Mouse (Mus musculus): ENCODE measurements around the gene Gm525. TPM values are rescaled to one million over a fixed set of nuclear protein-coding genes. Genes with fewer than 3 reads are reported as not detected.
"Not testable (repeated sequence)": the region's sequence is repeated elsewhere in the genome, so short reads cannot be mapped to it uniquely, and the experiment has no call there.

The Gm525 gene
- polyA plus RNA-seq, 1 experiment from 2014 or later = not detected

DNA sequence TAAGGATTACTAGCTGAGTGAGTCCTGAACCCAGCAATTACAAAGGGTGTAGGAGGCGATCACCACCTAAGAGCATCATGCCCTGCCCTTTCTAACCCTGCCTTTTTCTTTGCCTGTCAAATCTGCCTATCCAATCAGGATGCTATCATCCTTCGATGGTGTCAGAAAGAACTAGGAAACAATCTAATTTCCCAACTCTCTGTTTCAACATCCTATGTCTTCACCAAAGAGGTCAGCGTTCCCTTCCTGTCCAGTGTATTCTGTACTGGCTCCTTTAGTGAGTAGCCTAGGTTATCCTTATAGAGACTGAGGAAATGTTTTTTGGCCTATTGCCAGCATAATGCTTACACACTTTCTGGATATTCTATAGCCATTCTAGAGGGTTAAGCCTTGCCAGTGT is 38.1 kb upstream of the Gm525 start:
- WGBS = 86% methylated on average over 3 of the region's 3 CpGs
- Histone ChIP-seq H3K9me3 (ENCODE audit: control insufficient read depth, low read length) (no peaks in the 10 kb centered on the region), H3K36me3 (ENCODE audit: control insufficient read depth, insufficient read depth, low read length) (no peaks in the 10 kb centered on the region), H3K27ac (ENCODE audit: low read depth, low read length) (no peak overlapping the region), H3K4me1 (replicated peaks; ENCODE audit: control insufficient read depth, insufficient read depth, low read length) (no peaks in the 10 kb centered on the region), H3K4me2 (ENCODE audit: low read depth, low read length, severe bottlenecking) (no peak overlapping the region), H3K9ac (ENCODE audit: low read length) (no peak overlapping the region), H3K27me3 (ENCODE audit: control insufficient read depth, insufficient read depth, low read length) (no peaks in the 10 kb centered on the region), H3K4me3 (ENCODE audit: low read depth, low read length) (no peak overlapping the region)
- DNase-seq (ENCODE audit: low spot score) (no peak), ATAC-seq (replicated peaks; ENCODE audit: low FRiP score) (no peak)

DNA sequence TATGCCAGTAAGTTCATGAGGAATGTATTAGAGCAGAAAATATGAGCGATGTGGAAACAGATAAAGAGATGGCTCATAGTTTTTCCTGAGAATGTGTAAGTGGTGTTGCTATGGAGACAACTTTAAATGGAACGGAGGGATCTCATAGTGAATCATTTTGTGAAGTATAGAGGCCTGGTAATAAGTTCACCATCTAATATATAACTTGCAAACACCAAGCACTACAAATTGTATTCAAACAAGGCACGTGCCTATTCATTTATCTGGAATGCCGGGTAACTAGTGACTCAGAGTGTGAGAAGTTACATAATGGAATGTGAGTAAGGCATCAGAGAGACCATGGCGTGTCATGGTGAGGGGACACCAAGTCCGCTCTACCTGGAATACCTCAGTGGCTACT is 35.1 kb upstream of the Gm525 start:
- no peak overlapping the region for H3K27ac ChIP-seq (ENCODE audit: low read depth, low read length)
- no peak overlapping the region for H3K9ac ChIP-seq (ENCODE audit: low read length)
- DNase-seq (ENCODE audit: low spot score) = no peak
- no peaks in the 10 kb centered on the region for H3K4me1 ChIP-seq (replicated peaks; ENCODE audit: control insufficient read depth, insufficient read depth, low read length)
- no peak for ATAC-seq (replicated peaks; ENCODE audit: low FRiP score)
- H3K36me3 ChIP-seq (ENCODE audit: control insufficient read depth, insufficient read depth, low read length) = no peaks in the 10 kb centered on the region
- H3K27me3 ChIP-seq (ENCODE audit: control insufficient read depth, insufficient read depth, low read length) = no peaks in the 10 kb centered on the region
- H3K9me3 ChIP-seq (ENCODE audit: control insufficient read depth, low read length) = no peaks in the 10 kb centered on the region
- no peak overlapping the region for H3K4me2 ChIP-seq (ENCODE audit: low read depth, low read length, severe bottlenecking)
- no peak overlapping the region for H3K4me3 ChIP-seq (ENCODE audit: low read depth, low read length)
- WGBS = 95% methylated on average over 6 of the region's 6 CpGs

DNA sequence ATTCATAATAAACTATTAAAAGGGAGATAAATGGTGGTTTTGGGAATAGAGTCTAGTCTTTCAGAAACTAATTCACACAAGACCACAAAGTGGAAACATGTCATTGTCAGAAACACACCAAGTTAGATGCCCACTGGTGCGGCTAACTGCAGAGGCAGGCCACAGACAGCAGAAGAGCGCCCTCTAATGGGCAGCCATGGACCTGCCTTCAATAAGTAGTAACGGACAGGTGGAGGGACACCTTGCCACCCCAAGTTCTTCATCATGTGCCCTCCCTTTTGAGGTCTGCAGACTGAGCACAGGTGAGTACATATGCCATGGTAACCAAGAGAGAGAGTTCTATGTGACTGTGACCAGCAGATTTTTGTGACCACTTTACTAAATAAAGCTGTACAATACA is 34.3 kb upstream of the Gm525 start:
- Histone ChIP-seq H3K4me2 (ENCODE audit: low read depth, low read length, severe bottlenecking) (no peak overlapping the region), H3K9ac (ENCODE audit: low read length) (no peak overlapping the region), H3K36me3 (ENCODE audit: control insufficient read depth, insufficient read depth, low read length) (no peaks in the 10 kb centered on the region), H3K27ac (ENCODE audit: low read depth, low read length) (no peak overlapping the region), H3K4me3 (ENCODE audit: low read depth, low read length) (no peak overlapping the region), H3K27me3 (ENCODE audit: control insufficient read depth, insufficient read depth, low read length) (no peaks in the 10 kb centered on the region), H3K4me1 (replicated peaks; ENCODE audit: control insufficient read depth, insufficient read depth, low read length) (no peaks in the 10 kb centered on the region), H3K9me3 (ENCODE audit: control insufficient read depth, low read length) (no peaks in the 10 kb centered on the region)
- 37% methylated on average over 3 of the region's 3 CpGs for WGBS
- DNase-seq (ENCODE audit: low spot score) (no peak), ATAC-seq (replicated peaks; ENCODE audit: low FRiP score) (no peak)

DNA sequence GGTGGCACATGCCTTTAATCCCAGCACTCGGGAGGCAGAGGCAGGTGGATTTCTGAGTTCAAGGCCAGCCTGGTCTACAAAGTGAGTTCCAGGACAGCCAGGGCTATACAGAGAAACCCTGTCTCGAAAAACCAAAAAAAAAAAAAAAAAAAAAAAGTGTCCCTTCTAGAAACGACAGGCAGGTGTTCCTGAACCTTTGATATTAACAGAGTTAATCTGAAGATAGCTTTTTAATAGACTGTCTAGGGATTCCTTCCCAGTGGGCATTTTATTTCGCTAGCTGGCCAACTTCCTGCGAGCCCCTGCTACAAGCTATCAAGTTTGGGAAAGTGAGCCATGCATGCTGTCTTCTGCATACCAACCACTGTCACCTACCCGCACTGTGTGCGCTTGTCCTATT is 32.6 kb upstream of the Gm525 start:
- H3K4me3 ChIP-seq (ENCODE audit: low read depth, low read length); ATAC-seq (replicated peaks; ENCODE audit: low FRiP score); H3K4me2 ChIP-seq (ENCODE audit: low read depth, low read length, severe bottlenecking); DNase-seq (ENCODE audit: low spot score); H3K36me3 ChIP-seq (ENCODE audit: control insufficient read depth, insufficient read depth, low read length); H3K27ac ChIP-seq (ENCODE audit: low read depth, low read length); H3K9ac ChIP-seq (ENCODE audit: low read length); H3K27me3 ChIP-seq (ENCODE audit: control insufficient read depth, insufficient read depth, low read length); H3K9me3 ChIP-seq (ENCODE audit: control insufficient read depth, low read length); H3K4me1 ChIP-seq (replicated peaks; ENCODE audit: control insufficient read depth, insufficient read depth, low read length): not testable (repeated sequence)
- 96% methylated on average over 6 of the region's 7 CpGs for WGBS

DNA sequence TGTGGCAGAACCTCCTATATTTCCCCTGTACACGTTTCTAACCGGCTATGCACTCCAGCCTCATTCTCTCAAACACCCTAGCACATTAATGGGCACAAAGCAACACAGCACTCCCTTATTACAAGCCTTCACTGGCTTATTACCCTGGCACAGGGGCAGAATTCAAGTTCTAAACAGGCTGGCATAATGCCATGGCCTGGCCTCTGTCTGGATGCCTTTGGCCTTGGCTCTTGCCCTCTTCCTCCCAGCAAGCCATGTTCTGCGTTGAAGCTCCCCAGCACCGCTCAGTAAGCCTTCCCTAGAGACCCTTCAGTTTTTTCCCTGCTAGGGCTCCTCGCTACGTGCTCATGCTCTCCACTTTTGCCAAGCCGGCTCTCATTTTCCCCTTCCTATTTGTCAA is 30.6 kb upstream of the Gm525 start:
- Histone ChIP-seq H3K27ac (ENCODE audit: low read depth, low read length) (no peak overlapping the region), H3K9me3 (ENCODE audit: control insufficient read depth, low read length) (no peaks in the 10 kb centered on the region), H3K36me3 (ENCODE audit: control insufficient read depth, insufficient read depth, low read length) (peaks cover 7% of the 10 kb centered on the region; the same call in 1 of the 2 replicates), H3K4me3 (ENCODE audit: low read depth, low read length) (no peak overlapping the region), H3K4me2 (ENCODE audit: low read depth, low read length, severe bottlenecking) (no peak overlapping the region), H3K27me3 (ENCODE audit: control insufficient read depth, insufficient read depth, low read length) (no peaks in the 10 kb centered on the region), H3K4me1 (replicated peaks; ENCODE audit: control insufficient read depth, insufficient read depth, low read length) (no peaks in the 10 kb centered on the region), H3K9ac (ENCODE audit: low read length) (no peak overlapping the region)
- ATAC-seq (replicated peaks; ENCODE audit: low FRiP score) (no peak), DNase-seq (ENCODE audit: low spot score) (no peak)
- 92% methylated on average over 7 of the region's 7 CpGs for WGBS

DNA sequence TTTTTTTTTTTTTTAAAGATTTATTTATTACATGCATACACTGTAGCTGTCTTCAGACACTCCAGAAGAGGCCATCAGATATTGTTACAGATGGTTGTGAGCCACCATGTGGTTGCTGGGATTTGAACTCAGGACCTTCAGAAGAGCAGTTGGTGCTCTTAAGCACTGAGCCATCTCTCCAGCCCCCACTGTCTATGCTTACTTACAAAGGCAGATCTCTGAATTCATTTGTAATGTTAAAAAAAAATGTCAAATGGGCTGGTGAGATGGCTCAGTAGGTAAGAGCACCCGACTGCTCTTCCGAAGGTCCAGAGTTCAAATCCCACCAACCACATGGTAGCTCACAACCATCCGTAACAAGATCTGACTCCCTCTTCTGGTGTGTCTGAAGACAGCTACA is 28.1 kb upstream of the Gm525 start:
- not testable (repeated sequence) for H3K9ac ChIP-seq (ENCODE audit: low read length); ATAC-seq (replicated peaks; ENCODE audit: low FRiP score); H3K4me3 ChIP-seq (ENCODE audit: low read depth, low read length); DNase-seq (ENCODE audit: low spot score); H3K36me3 ChIP-seq (ENCODE audit: control insufficient read depth, insufficient read depth, low read length); H3K4me1 ChIP-seq (replicated peaks; ENCODE audit: control insufficient read depth, insufficient read depth, low read length); H3K9me3 ChIP-seq (ENCODE audit: control insufficient read depth, low read length); H3K27me3 ChIP-seq (ENCODE audit: control insufficient read depth, insufficient read depth, low read length); H3K27ac ChIP-seq (ENCODE audit: low read depth, low read length); H3K4me2 ChIP-seq (ENCODE audit: low read depth, low read length, severe bottlenecking)
- 98% methylated on average over 3 of the region's 3 CpGs for WGBS

DNA sequence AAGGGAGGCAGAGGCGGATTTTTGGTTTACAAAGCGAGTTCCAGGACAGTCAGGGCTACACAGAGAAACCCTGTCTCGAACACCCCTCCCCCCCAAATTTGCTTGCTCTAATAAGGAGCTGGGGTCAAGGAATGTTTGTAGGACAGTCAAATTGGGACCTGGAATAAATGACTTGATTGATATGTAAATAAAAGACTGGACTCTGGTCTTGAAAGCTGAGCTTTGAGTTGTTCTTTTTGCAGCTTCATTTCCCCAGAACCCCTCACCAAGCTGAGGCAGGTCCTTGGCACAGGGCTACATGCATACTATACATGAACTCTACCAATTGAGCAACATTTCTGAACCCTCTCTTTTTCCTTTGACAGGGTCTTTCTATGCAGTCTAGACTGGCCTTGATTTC is 27.6 kb upstream of the Gm525 start:
- no peak for DNase-seq (ENCODE audit: low spot score)
- Histone ChIP-seq H3K9ac (ENCODE audit: low read length) (no peak overlapping the region), H3K4me2 (ENCODE audit: low read depth, low read length, severe bottlenecking) (no peak overlapping the region), H3K27ac (ENCODE audit: low read depth, low read length) (no peak overlapping the region), H3K9me3 (ENCODE audit: control insufficient read depth, low read length) (no peaks in the 10 kb centered on the region), H3K4me3 (ENCODE audit: low read depth, low read length) (no peak overlapping the region), H3K4me1 (replicated peaks; ENCODE audit: control insufficient read depth, insufficient read depth, low read length) (no peaks in the 10 kb centered on the region), H3K36me3 (ENCODE audit: control insufficient read depth, insufficient read depth, low read length) (peaks cover 7% of the 10 kb centered on the region; the same call in 1 of the 2 replicates), H3K27me3 (ENCODE audit: control insufficient read depth, insufficient read depth, low read length) (no peaks in the 10 kb centered on the region)
- ATAC-seq (replicated peaks; ENCODE audit: low FRiP score) = no peak
- 90% methylated on average over 3 of the region's 3 CpGs for WGBS

DNA sequence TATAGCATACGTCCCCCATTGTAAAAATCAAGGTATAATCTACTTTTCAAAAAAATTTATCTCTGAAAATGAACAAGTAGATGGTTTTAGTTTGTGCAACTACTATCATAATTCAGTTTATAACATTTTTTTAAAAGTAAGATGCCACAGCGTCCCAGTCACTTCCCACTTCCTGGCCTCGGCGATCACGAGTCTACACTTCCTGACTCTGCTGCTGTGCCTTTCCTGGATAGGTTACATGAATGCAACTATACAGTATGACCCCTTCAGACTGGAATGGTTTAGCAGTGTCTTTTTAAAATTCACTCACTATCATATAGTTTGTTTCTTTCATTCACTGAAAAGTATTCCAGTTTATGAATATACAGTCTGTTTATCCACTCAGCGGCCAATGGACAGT is 21.9 kb upstream of the Gm525 start:
- Histone ChIP-seq H3K4me1 (replicated peaks; ENCODE audit: control insufficient read depth, insufficient read depth, low read length) (no peaks in the 10 kb centered on the region), H3K9ac (ENCODE audit: low read length) (no peak overlapping the region), H3K36me3 (ENCODE audit: control insufficient read depth, insufficient read depth, low read length) (no peaks in the 10 kb centered on the region), H3K4me3 (ENCODE audit: low read depth, low read length) (no peak overlapping the region), H3K27ac (ENCODE audit: low read depth, low read length) (no peak overlapping the region), H3K27me3 (ENCODE audit: control insufficient read depth, insufficient read depth, low read length) (no peaks in the 10 kb centered on the region), H3K4me2 (ENCODE audit: low read depth, low read length, severe bottlenecking) (no peak overlapping the region), H3K9me3 (ENCODE audit: control insufficient read depth, low read length) (no peaks in the 10 kb centered on the region)
- ATAC-seq (replicated peaks; ENCODE audit: low FRiP score) (no peak), DNase-seq (ENCODE audit: low spot score) (no peak)
- 94% methylated on average over 6 of the region's 6 CpGs for WGBS

DNA sequence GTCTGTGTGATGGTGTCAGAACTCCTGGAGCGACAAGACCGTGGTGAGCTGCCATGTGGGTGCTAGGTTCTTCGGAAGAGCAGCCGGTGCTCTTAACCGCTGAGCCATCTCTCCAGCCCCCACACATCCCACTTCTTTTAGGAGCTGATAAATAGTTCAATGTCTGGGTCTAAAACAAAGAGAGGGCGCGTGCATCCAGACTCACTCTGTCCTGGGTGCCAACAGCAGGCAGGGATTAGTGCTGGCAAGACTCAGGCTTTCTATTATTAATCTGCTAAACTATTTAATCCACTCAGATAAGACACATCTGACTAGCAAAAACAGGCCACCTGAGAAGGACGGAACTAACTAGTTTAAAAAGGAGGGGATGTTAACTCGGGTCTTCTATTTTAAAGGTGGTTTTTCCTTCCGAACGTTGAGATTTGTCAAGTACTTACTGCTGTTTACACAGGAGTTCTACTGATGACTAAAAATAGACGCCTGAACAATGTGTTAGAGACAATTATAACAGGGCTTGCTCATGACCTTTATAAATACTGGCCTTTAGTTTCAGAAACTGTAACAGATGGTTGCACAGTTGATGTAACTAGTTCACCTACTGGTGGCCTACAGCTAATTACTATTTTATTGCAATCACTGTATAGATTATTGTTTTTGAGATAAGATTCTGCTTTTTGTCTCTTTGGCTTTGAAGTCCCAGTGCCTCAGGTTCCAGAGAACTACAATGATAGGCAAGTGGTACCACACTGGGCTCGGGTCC is 17.5 kb upstream of the Gm525 start:
- whole genome bisulfite sequencing = 87% methylated on average over 13 of the region's 13 CpGs

More for the DNA sequence above, 17.5 kb upstream of the Gm525 start:
- H3K4me2 ChIP-seq (ENCODE audit: low read depth, low read length, severe bottlenecking) = no peak overlapping the region
- peaks cover 11% of the 10 kb centered on the region for H3K4me1 ChIP-seq (replicated peaks; ENCODE audit: control insufficient read depth, insufficient read depth, low read length)
- H3K36me3 ChIP-seq (ENCODE audit: control insufficient read depth, insufficient read depth, low read length) = no peaks in the 10 kb centered on the region
- DNase-seq (ENCODE audit: low spot score) = no peak
- no peak for ATAC-seq (replicated peaks; ENCODE audit: low FRiP score)
- H3K9ac ChIP-seq (ENCODE audit: low read length) = no peak overlapping the region
- no peak overlapping the region for H3K4me3 ChIP-seq (ENCODE audit: low read depth, low read length)
- no peak overlapping the region for H3K27ac ChIP-seq (ENCODE audit: low read depth, low read length)
- no peaks in the 10 kb centered on the region for H3K9me3 ChIP-seq (ENCODE audit: control insufficient read depth, low read length)
- H3K27me3 ChIP-seq (ENCODE audit: control insufficient read depth, insufficient read depth, low read length) = no peaks in the 10 kb centered on the region

Measured in forebrain, embryonic 11.5 days (tissue).